Mouse (Mus musculus) frontal cortex, adult 2 months (tissue): ENCODE results near the gene Spef1. TPM values are rescaled to one million over a fixed set of nuclear protein-coding genes. Genes with fewer than 3 reads are reported as not detected.
"Not testable (repeated sequence)": the region's sequence is repeated elsewhere in the genome, so short reads cannot be mapped to it uniquely, and the experiment has no call there.

ENCODE experiments used
- DNase-seq, 2 experiments: peaks; one replicate each; pipeline ENCODE4 v3.0.0; 2022; ENCODE audit warnings: low spot score in 1 of 2; ENCODE audit errors: extremely low spot score in 1 of 2
- polyA plus RNA-seq: library from polyadenylated mRNA; depleted of rRNA; stranded (reverse); fragments of >200 nt; gene quantifications from 2 replicates; pipeline ENCODE4 v1.2.3, GENCODE M21; 2012; rRNA removed

The Spef1 gene
- 9.5 and 10.0 TPM in 2 replicates for polyA plus RNA-seq

GRCm38 (mm10) chr2:131186771-131187601, at the start of gene Spef1, which contains the start of gene Cdc25b:
Spef1 (minus strand) TSS chr2:131187282.
Cdc25b (plus strand) TSS chr2:131186949.
- peak in 1 of 2 experiments; percentile 82 for DNase-seq

GRCm38 (mm10) chr2:131234970-131235635, 48.0 kb upstream of the Spef1 start:
- DNase-seq = no peak

- DNase-seq = no peak
Measured at GRCm38 (mm10) chr2:131234127-131234650, 47.1 kb upstream of the Spef1 start.

GRCm38 (mm10) chr2:131233307-131234126, 46.4 kb upstream of the Spef1 start, which contains the start of gene Mavs:
Mavs (plus strand) TSS chr2:131234063.
- DNase-seq = peak; percentile 90 to 93

- DNase-seq = no peak
Measured at GRCm38 (mm10) chr2:131232558-131232957, 45.5 kb upstream of the Spef1 start.

GRCm38 (mm10) chr2:131227243-131227642, 40.2 kb upstream of the Spef1 start:
- no peak for DNase-seq

- DNase-seq = not testable (repeated sequence)
Measured at GRCm38 (mm10) chr2:131226669-131227068, 39.6 kb upstream of the Spef1 start.

- no peak for DNase-seq
Measured at GRCm38 (mm10) chr2:131225178-131225577, 38.1 kb upstream of the Spef1 start.

GRCm38 (mm10) chr2:131223569-131223968, 36.5 kb upstream of the Spef1 start:
- no peak for DNase-seq

- DNase-seq = no peak
Measured at GRCm38 (mm10) chr2:131222562-131222961, 35.5 kb upstream of the Spef1 start.

GRCm38 (mm10) chr2:131221853-131222515, 34.9 kb upstream of the Spef1 start:
- no peak for DNase-seq

- DNase-seq = no peak
Measured at GRCm38 (mm10) chr2:131220030-131220429, 32.9 kb upstream of the Spef1 start.

GRCm38 (mm10) chr2:131215941-131216858, 29.1 kb upstream of the Spef1 start:
- DNase-seq = no peak

GRCm38 (mm10) chr2:131213773-131214172, 26.7 kb upstream of the Spef1 start:
- no peak for DNase-seq

GRCm38 (mm10) chr2:131211026-131211615, 24.0 kb upstream of the Spef1 start:
- DNase-seq = no peak

- DNase-seq = peak; percentile 88 to 95
Measured at GRCm38 (mm10) chr2:131209969-131210792, 23.1 kb upstream of the Spef1 start.

GRCm38 (mm10) chr2:131209125-131209795, 22.2 kb upstream of the Spef1 start:
- DNase-seq = no peak
